Mouse (Mus musculus) liver, embryonic 14.5 days (tissue): ENCODE measurements around the gene Gpr88. TPM values are rescaled to one million over a fixed set of nuclear protein-coding genes. Genes with fewer than 3 reads are reported as not detected.

ENCODE experiments used
- ATAC-seq: fragments of 200-750 bp; cut with Nextera tagmentation; 2 replicates; pipeline ENCODE4 v1.8.0; 2017; ENCODE audit warnings: moderate number of reproducible peaks, mild to moderate bottlenecking, moderate library complexity; ENCODE audit not compliant: insufficient read depth
- DNase-seq, 3 experiments: peaks; one replicate each; pipeline ENCODE4 v3.0.0-alpha.2; 2012 to 2013; ENCODE audit warnings: low read depth in 3 of 3, low spot score in 3 of 3
- H3K27ac ChIP-seq: fragments of 300-500 bp; sonication (generic); 2 replicates; pipeline ENCODE4 v1.5.1; 2014; ENCODE audit warnings: moderate library complexity, mild to moderate bottlenecking, control low read depth, inconsistent platforms
- H3K27me3 ChIP-seq: fragments of 300-500 bp; sonication (generic); 2 replicates; pipeline ENCODE4 v1.6.1; 2014; ENCODE audit warnings: mild to moderate bottlenecking, low read length, moderate library complexity; ENCODE audit not compliant: control insufficient read depth, insufficient read depth
- H3K36me3 ChIP-seq: fragments of 300-500 bp; sonication (generic); replicated peaks from 2 replicates; pipeline ENCODE4 v1.6.1; 2014; ENCODE audit warnings: low read depth; ENCODE audit not compliant: control insufficient read depth, insufficient read depth
- H3K4me1 ChIP-seq, 2 experiments: fragments of 200-500 bp in 1 of 2; fragments of 300-500 bp in 1 of 2; sonication (generic) in 1 of 2; replicated peaks; 2 replicates each; pipeline ENCODE4 v1.6.1; 2012 to 2014; ENCODE audit warnings: antibody characterized with exemption in 1 of 2, inconsistent platforms in 1 of 2, low read length in 1 of 2; ENCODE audit not compliant: control insufficient read depth in 2 of 2, insufficient read depth in 2 of 2
- H3K4me2 ChIP-seq: fragments of 300-500 bp; sonication (generic); 2 replicates; pipeline ENCODE4 v1.6.1; 2014; ENCODE audit warnings: low read depth, mild to moderate bottlenecking, control low read depth, moderate library complexity
- H3K4me3 ChIP-seq, 2 experiments: fragments of 200-500 bp in 1 of 2; fragments of 300-500 bp in 1 of 2; sonication (generic) in 1 of 2; 2 replicates each; pipeline ENCODE4 v1.5.1; 2012 to 2014; ENCODE audit warnings: low read depth in 2 of 2, low read length in 2 of 2, mild to moderate bottlenecking in 2 of 2, control low read depth in 1 of 2, inconsistent platforms in 1 of 2, moderate library complexity in 1 of 2; ENCODE audit not compliant: insufficient read depth in 1 of 2
- H3K9ac ChIP-seq: fragments of 300-500 bp; sonication (generic); replicated peaks from 2 replicates; pipeline ENCODE4 v1.6.1; 2014; ENCODE audit warnings: mild to moderate bottlenecking, control low read depth, moderate library complexity
- H3K9me3 ChIP-seq: fragments of 300-500 bp; sonication (generic); 2 replicates; pipeline ENCODE4 v1.6.1; 2016; ENCODE audit warnings: low read length, mixed read lengths; ENCODE audit not compliant: control insufficient read depth
- CTCF ChIP-seq: IDR thresholded peaks from 2 replicates; pipeline ENCODE4 v1.5.1; 2016; ENCODE audit warnings: antibody characterized with exemption, low read depth, control low read depth
- EP300 ChIP-seq: IDR thresholded peaks from 2 replicates; pipeline ENCODE4 v1.6.1; 2016; ENCODE audit warnings: antibody characterized with exemption, low read depth
- WGBS: fragments of 180-500 bp; shearing (Covaris S2); extraction: QIAGEN DNeasy Blood & Tissue Kit; methylation state at CpG from one replicate; pipeline ENCODE4 v1.1.7; 2014; ENCODE audit not compliant: insufficient replicate concordance; 5-methylcytosine and 5-hydroxymethylcytosine counted together
- polyA plus RNA-seq, 2 experiments: library from polyadenylated mRNA; depleted of rRNA in 1 of 2; stranded (reverse) in 1 of 2; unstranded in 1 of 2; fragments of >200 nt; fragmentation: Nextera tagmentation in 1 of 2; extraction: Ambion mirVana in 1 of 2; gene quantifications; 2 replicates each; pipeline versions ENCODE4 v1.2.1 to v1.2.3; 2012 to 2014

Gene Gpr88
- polyA plus RNA-seq, 2 experiments: 0.08 to 0.17 TPM

DNA sequence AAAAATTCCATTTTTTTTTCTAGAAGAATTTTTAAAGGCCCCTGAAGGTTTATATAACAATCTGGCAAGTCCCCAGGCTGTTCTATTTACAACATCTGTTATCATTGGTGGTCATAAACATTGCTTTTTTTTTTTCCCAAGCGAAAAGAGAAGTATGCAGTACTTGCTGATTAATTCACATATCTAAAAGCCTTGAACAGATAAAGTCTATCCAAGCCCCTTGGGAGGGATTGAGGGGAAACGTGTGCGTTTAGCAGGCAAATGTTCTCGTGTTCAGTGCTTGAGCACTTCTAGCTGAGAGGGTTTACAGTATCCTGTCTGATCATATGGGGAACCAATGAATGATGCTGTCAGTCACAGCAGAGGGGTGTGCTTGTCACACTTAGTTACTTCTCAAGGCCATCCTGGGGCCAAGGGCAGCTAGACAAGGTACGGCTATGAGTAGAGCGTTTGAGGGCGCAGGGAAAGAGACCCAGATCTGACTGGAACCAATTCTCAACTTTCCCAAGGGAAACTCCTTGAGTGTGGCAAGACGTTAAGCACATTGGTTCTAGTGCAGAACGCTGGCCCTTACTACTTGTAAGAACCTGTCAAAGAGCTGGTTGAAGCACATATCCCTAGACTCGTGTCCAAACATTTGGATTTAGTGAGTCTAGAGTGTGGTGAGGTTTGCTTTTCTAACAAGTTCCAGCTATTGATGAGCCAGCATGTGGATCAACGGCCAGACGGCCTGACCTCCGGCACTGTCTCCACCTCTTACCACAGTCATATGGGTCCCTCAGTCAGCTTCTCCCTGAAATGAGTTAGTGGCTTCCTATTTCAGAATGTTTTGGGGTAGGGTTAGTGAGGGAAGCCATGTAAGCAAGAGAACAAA is 47.7 kb downstream of the Gpr88 start:
- H3K4me2 ChIP-seq: no peak overlapping the region

DNA sequence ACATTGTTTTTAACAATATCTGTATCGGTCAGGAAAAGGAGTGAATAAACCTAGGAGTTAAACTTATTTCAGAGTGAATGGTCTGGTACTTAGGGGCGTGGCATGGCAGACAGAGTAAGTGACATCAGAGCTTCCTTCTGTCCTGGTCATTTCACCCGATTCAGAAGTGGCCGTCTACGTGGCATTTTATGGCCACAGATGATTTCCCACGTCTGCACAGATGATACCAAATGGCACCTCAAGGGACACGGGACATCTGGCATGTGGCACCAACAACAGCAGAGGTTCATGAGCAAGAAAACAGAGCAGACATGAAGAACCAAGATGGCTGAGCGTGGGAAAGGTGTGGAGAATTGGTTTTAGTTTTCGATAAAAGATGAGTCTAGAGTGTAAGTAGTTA is 48.7 kb downstream of the Gpr88 start:
- Histone ChIP-seq H3K4me2 (no peak overlapping the region), H3K9ac (no peak overlapping the region), H3K27ac (no peak overlapping the region), H3K9me3 (no peaks in the 10 kb centered on the region), H3K4me1 (peaks cover 0 to 7% of the 10 kb centered on the region in 2 experiments; a peak in 2 of 4 replicates), H3K4me3 (no peak overlapping the region), H3K36me3 (no peaks in the 10 kb centered on the region), H3K27me3 (no peaks in the 10 kb centered on the region)
- DNase-seq: no peak
- TF ChIP-seq CTCF: no peak
- no peak for TF ChIP-seq EP300
- 55% methylated on average over 9 of the region's 9 CpGs for WGBS
- ATAC-seq: no peak

More for the DNA sequence above, 47.7 kb downstream of the Gpr88 start:
- no peak for ATAC-seq
- no peaks in the 10 kb centered on the region for H3K27me3 ChIP-seq
- peaks cover 0 to 9% of the 10 kb centered on the region in 2 experiments; a peak in 2 of 4 replicates for H3K4me1 ChIP-seq
- H3K9me3 ChIP-seq: no peaks in the 10 kb centered on the region
- H3K4me3 ChIP-seq: no peak overlapping the region
- DNase-seq: no peak
- TF ChIP-seq EP300 (no peak), CTCF (no peak)
- 59% methylated on average over 13 of the region's 13 CpGs for WGBS
- no peak overlapping the region for H3K27ac ChIP-seq
- H3K36me3 ChIP-seq: no peaks in the 10 kb centered on the region
- no peak overlapping the region for H3K9ac ChIP-seq

DNA sequence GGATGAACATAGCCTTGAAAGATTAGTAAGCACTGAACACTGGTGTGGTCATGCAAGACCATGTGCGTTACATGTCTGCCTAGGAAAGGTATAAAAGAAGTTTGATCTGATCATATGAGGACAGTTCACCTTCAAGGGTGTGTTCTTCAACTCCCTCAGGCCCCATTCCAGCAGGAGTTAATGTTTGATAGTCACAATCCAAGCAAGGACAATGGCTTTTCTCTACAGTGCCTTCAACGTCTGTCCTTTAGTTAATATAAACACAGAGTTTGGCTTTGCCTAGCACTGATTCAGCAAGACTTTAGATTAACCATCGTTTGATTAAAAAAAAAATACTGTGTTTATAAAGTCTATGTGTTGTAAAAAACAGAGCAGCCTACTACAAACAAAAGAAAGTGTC is 49.4 kb downstream of the Gpr88 start:
- no peak overlapping the region for H3K4me3 ChIP-seq
- H3K4me2 ChIP-seq: no peak overlapping the region
- H3K4me1 ChIP-seq: peaks cover 0 to 7% of the 10 kb centered on the region in 2 experiments; a peak in 2 of 4 replicates
- no peak for DNase-seq
- H3K27me3 ChIP-seq: no peaks in the 10 kb centered on the region
- H3K9me3 ChIP-seq: no peaks in the 10 kb centered on the region
- H3K9ac ChIP-seq: no peak overlapping the region
- no peaks in the 10 kb centered on the region for H3K36me3 ChIP-seq
- TF ChIP-seq EP300 (no peak), CTCF (no peak)
- no peak for ATAC-seq
- no peak overlapping the region for H3K27ac ChIP-seq
- 45% methylated on average over 3 of the region's 3 CpGs for WGBS

DNA sequence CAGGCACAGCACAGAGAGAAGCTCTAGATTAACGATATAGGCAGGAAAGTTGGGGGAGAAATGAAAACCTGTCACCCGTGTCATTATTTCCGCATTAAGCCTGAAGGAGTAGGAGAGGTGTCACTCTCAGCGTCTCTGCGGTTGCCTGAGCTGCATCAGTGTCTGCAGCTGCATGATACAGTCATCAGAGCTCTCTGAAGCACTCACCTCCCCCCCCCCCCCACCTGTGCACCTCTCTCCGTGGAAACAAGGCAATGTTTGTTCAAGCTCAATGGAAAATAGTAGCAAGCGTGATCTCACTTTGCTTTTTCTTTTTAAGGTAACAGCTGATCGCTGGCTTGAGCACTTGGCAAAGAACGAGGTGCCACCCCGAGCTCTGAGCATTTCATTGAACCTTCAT is 53.2 kb downstream of the Gpr88 start:
- Histone ChIP-seq H3K9me3 (no peaks in the 10 kb centered on the region), H3K27me3 (no peaks in the 10 kb centered on the region), H3K9ac (no peak overlapping the region), H3K27ac (no peak overlapping the region), H3K4me2 (no peak overlapping the region), H3K4me3 (no peak overlapping the region), H3K36me3 (no peaks in the 10 kb centered on the region), H3K4me1 (no peaks in the 10 kb centered on the region)
- 60% methylated on average over 10 of the region's 10 CpGs for WGBS
- ATAC-seq: no peak
- TF ChIP-seq CTCF (no peak), EP300 (no peak)
- DNase-seq: no peak

Other genes starting within 250 kb of the Gpr88 start
- gene Slc30a7, start 246.1 kb downstream of the Gpr88 start, polyA plus RNA-seq (2012; rRNA removed): 3.8 and 5.4 TPM in 2 replicates
- gene Slc30a7, start 246.1 kb downstream of the Gpr88 start, polyA plus RNA-seq (2014; fragmentation: Nextera tagmentation; extraction: Ambion mirVana): 11.3 and 12.3 TPM in 2 replicates
- 1.1 and 1.3 TPM in 2 replicates for gene Extl2, start 246.0 kb downstream of the Gpr88 start, polyA plus RNA-seq (2012; rRNA removed)
- gene Extl2, start 246.0 kb downstream of the Gpr88 start, polyA plus RNA-seq (2014; fragmentation: Nextera tagmentation; extraction: Ambion mirVana): 4.2 and 4.3 TPM in 2 replicates
- gene Vcam1, start 123.8 kb downstream of the Gpr88 start, polyA plus RNA-seq (2012; rRNA removed): 13.5 and 22.3 TPM in 2 replicates
- 71.1 and 74.2 TPM in 2 replicates for gene Vcam1, start 123.8 kb downstream of the Gpr88 start, polyA plus RNA-seq (2014; fragmentation: Nextera tagmentation; extraction: Ambion mirVana)
- 0.90 and 1.3 TPM in 2 replicates for gene Cdc14a, start 170.5 kb upstream of the Gpr88 start, polyA plus RNA-seq (2012; rRNA removed)
- gene Cdc14a, start 170.5 kb upstream of the Gpr88 start, polyA plus RNA-seq (2014; fragmentation: Nextera tagmentation; extraction: Ambion mirVana): 1.8 and 2.5 TPM in 2 replicates